In the genomic region with DNA sequence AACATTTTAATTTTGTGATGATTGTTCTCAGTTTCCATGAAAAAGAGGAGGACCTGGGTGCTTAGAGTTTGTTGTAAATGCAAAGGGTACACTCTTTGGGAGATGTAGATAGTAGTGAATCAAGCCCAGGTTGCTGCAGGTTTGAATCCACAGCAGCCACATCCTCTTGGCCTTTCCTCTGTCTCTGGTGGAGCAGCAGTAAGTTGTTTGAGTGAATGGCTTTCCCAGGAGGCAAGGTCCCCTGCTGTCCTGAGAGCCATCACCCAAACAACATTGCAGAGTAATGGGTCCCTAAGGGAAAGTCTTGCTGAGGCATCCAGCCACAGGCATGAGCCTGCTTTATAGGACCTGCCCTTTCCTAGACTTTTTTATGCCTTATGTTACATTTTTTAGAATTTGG, we compare ENCODE assay signal across 23 mouse cellular contexts.
"Had no signal": no experiment of that assay in that cellular context is flagged by ENCODE, and none has a peak within 500 bp of the region (broad histone marks: within the 10 kb centered on the region; RNA-seq: fewer than 3 reads in every experiment).

No protein-coding gene starts in this region.

- H3K4me1 ChIP-seq: liver, embryonic 12.5 days; megakaryocyte, embryonic 14.5 days had no signal

- ATAC-seq: liver, embryonic 12.5 days; midbrain, embryonic 13.5 days; midbrain, embryonic 16.5 days had no signal

- H3K27ac ChIP-seq: kidney, postnatal 0 days; layer of hippocampus, adult 2 months; limb, embryonic 12.5 days; liver, embryonic 12.5 days; liver, embryonic 15.5 days; lung, embryonic 15.5 days; midbrain, embryonic 10.5 days; midbrain, embryonic 13.5 days; neural tube, embryonic 13.5 days; stomach, postnatal 0 days had no signal

- H3K9ac ChIP-seq: limb, embryonic 12.5 days; liver, embryonic 12.5 days; liver, embryonic 15.5 days; lung, embryonic 15.5 days; midbrain, embryonic 13.5 days; neural tube, embryonic 13.5 days had no signal

- H3K36me3 ChIP-seq: limb, embryonic 12.5 days; liver, embryonic 12.5 days; liver, embryonic 15.5 days; lung, embryonic 15.5 days; midbrain, embryonic 10.5 days; midbrain, embryonic 13.5 days; neural tube, embryonic 13.5 days had no signal

- DNase-seq: kidney, adult 2 months; kidney, postnatal 25 days; layer of hippocampus, adult 9-11 months; liver; lung, adult 18-20 months; lung, postnatal 10 days; lung, postnatal 36 days; retina, postnatal 1 day; thymus, adult 2 months; thymus, postnatal 14 days had no signal

- H3K4me3 ChIP-seq: layer of hippocampus, adult 2 months; limb, embryonic 12.5 days; liver, embryonic 12.5 days; liver, embryonic 15.5 days; lung, embryonic 15.5 days; megakaryocyte, embryonic 14.5 days; midbrain, embryonic 10.5 days; midbrain, embryonic 13.5 days; myocyte; neural tube, embryonic 13.5 days had no signal

- H3K4me2 ChIP-seq: limb, embryonic 12.5 days; liver, embryonic 12.5 days; liver, embryonic 15.5 days; lung, embryonic 15.5 days; midbrain, embryonic 13.5 days; neural tube, embryonic 13.5 days had no signal

- H3K27me3 ChIP-seq: liver, embryonic 15.5 days; lung, embryonic 15.5 days; midbrain, embryonic 13.5 days; neural tube, embryonic 13.5 days had no signal

- H3K9me3 ChIP-seq: limb, embryonic 12.5 days; liver, embryonic 12.5 days; liver, embryonic 15.5 days; lung, embryonic 15.5 days; megakaryocyte, embryonic 14.5 days; midbrain, embryonic 10.5 days; midbrain, embryonic 13.5 days; neural tube, embryonic 13.5 days had no signal
